21 mouse cellular contexts compared by ENCODE assay signal in genomic region chr7:98097557-98097956, GRCm38 (mm10). TPM values are rescaled to one million over a fixed set of nuclear protein-coding genes. Genes with fewer than 3 reads are reported as not detected.
DNase-seq lines count a peak whose midpoint lies in the region; ATAC-seq and TF ChIP-seq lines count a peak whose summit lies in the region.
"Had no signal": no experiment of that assay in that cellular context is flagged by ENCODE, and none has a peak within 500 bp of the region (broad histone marks: within the 10 kb centered on the region; RNA-seq: fewer than 3 reads in every experiment).

No protein-coding gene starts in this region.

- ATAC-seq in erythroid progenitor cell, adult 5-6 weeks (replicated peaks; ENCODE audit: low FRiP score, poor library complexity, severe bottlenecking): no peak
- ATAC-seq: activated CD4-positive, CD25-positive, alpha-beta regulatory T cell, adult 4 months; CD4-positive, CD25-positive, alpha-beta regulatory T cell, adult 4 months; Patski had no signal

- no peaks in the 10 kb centered on the region for H3K36me3 ChIP-seq in testis, adult 2 months (ENCODE audit: control insufficient read depth, insufficient read depth, low read length)
- H3K36me3 ChIP-seq: G1E had no signal

- DNase-seq in testis, postnatal 10 days (ENCODE audit: low spot score): peak; percentile 57
- DNase-seq in testis, postnatal 14 days (ENCODE audit: low spot score): peak; percentile 77
- DNase-seq in lung, adult 2 months: no peak
- DNase-seq in left cerebral cortex, adult 8-10 months (ENCODE audit: low spot score in 2 of 2): no peak
- DNase-seq: adrenal gland, adult 2 months; adrenal gland, adult 8-10 months; adrenal gland, postnatal 10 days; adrenal gland, postnatal 14 days; adrenal gland, postnatal 25 days; adrenal gland, postnatal 36 days; B cell, adult 2 months; cerebellum, adult 11 months; cerebellum, adult 11-12 months; cerebellum, adult 18-20 months had no signal

- TF ChIP-seq POLR2A in testis, adult 2 months (IDR thresholded peaks at IDR 0.05; ENCODE audit: control insufficient read depth, low read depth, low read length): no peak
- TF ChIP-seq POLR2A in lung, adult 2 months (IDR thresholded peaks at IDR 0.05; ENCODE audit: borderline replicate concordance, extremely low read depth, low read depth, low read length): no peak

- H3K4me3 ChIP-seq in testis, adult 2 months (ENCODE audit: control insufficient read depth, low read depth, low read length): no peak overlapping the region
- no peak overlapping the region for H3K4me3 ChIP-seq in lung, adult 2 months (replicated peaks; ENCODE audit: extremely low read depth, low read depth, low read length)

- peak overlapping the region; percentile 3; the same call in 1 of the 2 replicates for H3K27ac ChIP-seq in testis, adult 2 months (ENCODE audit: control insufficient read depth, insufficient read depth, low read depth, low read length)

- H3K27me3 ChIP-seq in testis, adult 2 months (ENCODE audit: control insufficient read depth, insufficient read depth, low read length): no peaks in the 10 kb centered on the region
- H3K27me3 ChIP-seq: CH12.LX, Patski had no signal

- H3K4me1 ChIP-seq in testis, adult 2 months (ENCODE audit: control insufficient read depth, insufficient read depth, low read length): peaks cover 3% of the 10 kb centered on the region; the same call in 1 of the 2 replicates
- no peaks in the 10 kb centered on the region for H3K4me1 ChIP-seq in lung, adult 2 months (ENCODE audit: control insufficient read depth, insufficient read depth, low read length)

- no peak for TF ChIP-seq CTCF in testis, adult 2 months (IDR thresholded peaks at IDR 0.05; ENCODE audit: control insufficient read depth, insufficient read depth, insufficient replicate concordance, low read depth, low read length)
- no peak for TF ChIP-seq CTCF in lung, adult 2 months (IDR thresholded peaks at IDR 0.05; ENCODE audit: insufficient read depth, low read length)

- 95% methylated on average over 8 of the region's 8 CpGs for WGBS in lung, adult 2 months

RNA-seq across cellular contexts. Expression of gene Myo7a, which starts 21.8 kb away (rescaled TPM):
- polyA plus RNA-seq in testis, adult 2 months (2012; rRNA removed): 98.0 and 110 TPM in 2 replicates
- polyA plus RNA-seq in lung, adult 2 months (2012; rRNA removed): 26.4 and 30.8 TPM in 2 replicates
- 10 to 100 TPM; 11.1 to 15.8 (median 14.0) TPM for total RNA-seq in left cerebral cortex, adult 8-10 months (2022)
- total RNA-seq in erythroid progenitor cell, adult 5-6 weeks (2015; ENCODE audit: low replicate concordance): 3.4 and 5.4 TPM in 2 replicates
- 5.1 and 5.8 TPM in 2 replicates for total RNA-seq in erythroid progenitor cell, adult 5-6 weeks (2017; ENCODE audit: low replicate concordance)

RNA-seq across cellular contexts. Expression of gene Omp, which starts 47.7 kb away (rescaled TPM):
- polyA plus RNA-seq in testis, adult 2 months (2012; rRNA removed): 0.11 and 0.14 TPM in 2 replicates
- 0.26 and 0.32 TPM in 2 replicates for polyA plus RNA-seq in lung, adult 2 months (2012; rRNA removed)
- 1 to 10 TPM in 1 of 4 experiments, under 1 TPM in 3; 0.55 to 1.4 (median 0.73) TPM for total RNA-seq in left cerebral cortex, adult 8-10 months (2022)
- 4.0 and 4.6 TPM in 2 replicates for total RNA-seq in erythroid progenitor cell, adult 5-6 weeks (2015; ENCODE audit: low replicate concordance)
- 15.4 and 17.2 TPM in 2 replicates for total RNA-seq in erythroid progenitor cell, adult 5-6 weeks (2017; ENCODE audit: low replicate concordance)
- polyA plus RNA-seq: activated CD4-positive, CD25-positive, alpha-beta regulatory T cell, adult 4 months; CD4-positive, CD25-positive, alpha-beta regulatory T cell, adult 4 months; G1E had no signal

Comparison
In these comparisons a context has a peak if more than half of its experiments do, and no peak if none do; other contexts are left out.
1. DNase-seq: peak in testis, postnatal 10 days (single experiment) and testis, postnatal 14 days (single experiment); none in lung, adult 2 months (single experiment) and left cerebral cortex, adult 8-10 months (0 of 2).